Mouse (Mus musculus) intestine, embryonic 14.5 days (tissue): ENCODE results near the gene Il23a. TPM values are rescaled to one million over a fixed set of nuclear protein-coding genes. Genes with fewer than 3 reads are reported as not detected.

Experiments
- ATAC-seq: fragments of 200-750 bp; cut with Nextera tagmentation; replicated peaks from 2 replicates; pipeline ENCODE4 v1.8.0; 2017; ENCODE audit warnings: low read depth, moderate number of reproducible peaks, moderate TSS enrichment, moderate library complexity; ENCODE audit not compliant: low FRiP score, low TSS enrichment
- DNase-seq: peaks from one replicate; pipeline ENCODE4 v3.0.0-alpha.2; 2018; ENCODE audit warnings: low spot score
- H3K27ac ChIP-seq: fragments of 300-500 bp; sonication (generic); 2 replicates; pipeline ENCODE4 v1.5.1; 2014; ENCODE audit warnings: low read depth, mild to moderate bottlenecking, control low read depth
- H3K27me3 ChIP-seq: fragments of 300-500 bp; sonication (generic); replicated peaks from 2 replicates; pipeline ENCODE4 v1.6.1; 2014; ENCODE audit warnings: low read length, control low read depth; ENCODE audit not compliant: control insufficient read depth, insufficient read depth
- H3K36me3 ChIP-seq: fragments of 300-500 bp; sonication (generic); 2 replicates; pipeline ENCODE4 v1.6.1; 2014; ENCODE audit warnings: low read length, control low read depth; ENCODE audit not compliant: control insufficient read depth, insufficient read depth
- H3K4me1 ChIP-seq: fragments of 300-500 bp; sonication (generic); replicated peaks from 2 replicates; pipeline ENCODE4 v1.6.1; 2014; ENCODE audit warnings: low read length, control low read depth, mixed read lengths; ENCODE audit not compliant: control insufficient read depth, insufficient read depth
- H3K4me2 ChIP-seq: fragments of 300-500 bp; sonication (generic); 2 replicates; pipeline ENCODE4 v1.6.1; 2014; ENCODE audit warnings: low read length
- H3K4me3 ChIP-seq: fragments of 300-500 bp; sonication (generic); 2 replicates; pipeline ENCODE4 v1.5.1; 2014; ENCODE audit warnings: low read depth, low read length, control low read depth, mixed read lengths
- H3K9ac ChIP-seq: fragments of 300-500 bp; sonication (generic); 2 replicates; pipeline ENCODE4 v1.6.1; 2014; ENCODE audit warnings: mild to moderate bottlenecking, low read length
- H3K9me3 ChIP-seq: fragments of 300-500 bp; sonication (generic); 2 replicates; pipeline ENCODE4 v1.6.1; 2016; ENCODE audit warnings: low read length, control low read depth; ENCODE audit not compliant: control insufficient read depth
- WGBS: fragments of 180-500 bp; shearing (Covaris S2); extraction: QIAGEN DNeasy Blood & Tissue Kit; methylation state at CpG from one replicate; pipeline ENCODE4 v1.1.7; 2014; 5-methylcytosine and 5-hydroxymethylcytosine counted together
- polyA plus RNA-seq: library from polyadenylated mRNA; unstranded; fragments of >200 nt; fragmentation: Nextera tagmentation; extraction: Ambion mirVana; gene quantifications from 2 replicates; pipeline ENCODE4 v1.2.1, GENCODE M21; 2014

Gene Il23a
- polyA plus RNA-seq, 1 experiment from 2014 or later: 0.77 TPM

- H3K9ac ChIP-seq: peak overlapping the region; percentile 96
- H3K4me1 ChIP-seq: peaks cover 16% of the 10 kb centered on the region
- peaks cover 63% of the 10 kb centered on the region for H3K36me3 ChIP-seq
- no peaks in the 10 kb centered on the region for H3K9me3 ChIP-seq
- H3K4me2 ChIP-seq: peak overlapping the region; percentile 83
- no peaks in the 10 kb centered on the region for H3K27me3 ChIP-seq
- 51% methylated on average over 12 of the region's 12 CpGs for WGBS
- no peak for ATAC-seq
- peak overlapping the region; percentile 80 for H3K4me3 ChIP-seq
- H3K27ac ChIP-seq: peak overlapping the region; percentile 94; the same call in 1 of the 2 replicates
- peak; percentile 58 for DNase-seq
These were observed 23.1 kb upstream of the Il23a start for GRCm38 (mm10) chr10:128321641-128322040.

- no peaks in the 10 kb centered on the region for H3K9me3 ChIP-seq
- H3K4me2 ChIP-seq: no peak overlapping the region
- no peaks in the 10 kb centered on the region for H3K27me3 ChIP-seq
- H3K4me3 ChIP-seq: no peak overlapping the region
- ATAC-seq (no peak), DNase-seq (no peak)
- peaks cover 93% of the 10 kb centered on the region for H3K36me3 ChIP-seq
- 96% methylated on average over 8 of the region's 8 CpGs for WGBS
- no peak overlapping the region for H3K9ac ChIP-seq
- H3K4me1 ChIP-seq: no peaks in the 10 kb centered on the region
- H3K27ac ChIP-seq: no peak overlapping the region
These were observed 17.0 kb upstream of the Il23a start for GRCm38 (mm10) chr10:128315578-128315977.

- H3K9ac ChIP-seq: no peak overlapping the region
- peaks cover 6% of the 10 kb centered on the region; the same call in 1 of the 2 replicates for H3K4me1 ChIP-seq
- no peaks in the 10 kb centered on the region for H3K27me3 ChIP-seq
- H3K36me3 ChIP-seq: peaks cover 85% of the 10 kb centered on the region
- H3K4me3 ChIP-seq: no peak overlapping the region
- DNase-seq (no peak), ATAC-seq (no peak)
- no peak overlapping the region for H3K4me2 ChIP-seq
- H3K9me3 ChIP-seq: no peaks in the 10 kb centered on the region
- WGBS: 78% methylated on average over 4 of the region's 4 CpGs
- H3K27ac ChIP-seq: no peak overlapping the region
These were observed 12.3 kb upstream of the Il23a start for GRCm38 (mm10) chr10:128310902-128311301.

GRCm38 (mm10) chr10:128310177-128310576 lies 11.6 kb upstream of the Il23a start:
- H3K36me3 ChIP-seq: peaks cover 81% of the 10 kb centered on the region
- no peak overlapping the region for H3K4me2 ChIP-seq
- no peak for ATAC-seq
- H3K9ac ChIP-seq: 0 out of 2 replicates have a peak overlapping the region, but pooled peaks have one; percentile 2
- peak; percentile 53 for DNase-seq
- no peak overlapping the region for H3K4me3 ChIP-seq
- no peak overlapping the region for H3K27ac ChIP-seq
- H3K4me1 ChIP-seq: peaks cover 6% of the 10 kb centered on the region; the same call in 1 of the 2 replicates
- 52% methylated on average over 11 of the region's 11 CpGs for WGBS
- H3K27me3 ChIP-seq: no peaks in the 10 kb centered on the region
- H3K9me3 ChIP-seq: no peaks in the 10 kb centered on the region

- peaks cover 6% of the 10 kb centered on the region; the same call in 1 of the 2 replicates for H3K4me1 ChIP-seq
- H3K27ac ChIP-seq: no peak overlapping the region
- H3K36me3 ChIP-seq: peaks cover 76% of the 10 kb centered on the region
- no peaks in the 10 kb centered on the region for H3K9me3 ChIP-seq
- H3K4me3 ChIP-seq: no peak overlapping the region
- DNase-seq (no peak), ATAC-seq (no peak)
- H3K9ac ChIP-seq: no peak overlapping the region
- H3K27me3 ChIP-seq: no peaks in the 10 kb centered on the region
- no peak overlapping the region for H3K4me2 ChIP-seq
- 87% methylated on average over 7 of the region's 7 CpGs for WGBS
These were observed 11.1 kb upstream of the Il23a start for GRCm38 (mm10) chr10:128309654-128310053.

- peak within 1 kb of the TSS; percentile 63 for H3K4me3 ChIP-seq
- H3K4me1 ChIP-seq: peaks cover 13% of the 10 kb centered on the region
- H3K9me3 ChIP-seq: no peaks in the 10 kb centered on the region
- WGBS: 2% methylated on average over 37 of the region's 37 CpGs
- H3K36me3 ChIP-seq: peaks cover 20% of the 10 kb centered on the region
- ATAC-seq (peak; percentile 99), DNase-seq (peak; percentile 100)
- no peaks in the 10 kb centered on the region for H3K27me3 ChIP-seq
- peak within 1 kb of the TSS; percentile 86 for H3K4me2 ChIP-seq
- H3K9ac ChIP-seq: peak within 1 kb of the TSS; percentile 91
- H3K27ac ChIP-seq: peak within 1 kb of the TSS; percentile 85
These were observed 4.8 kb upstream of the Il23a start, which contains the start of gene Pan2 for GRCm38 (mm10) chr10:128303126-128304021. Gene Pan2 (plus strand): TSS chr10:128303335.

- peak; percentile 40 for ATAC-seq
- Histone ChIP-seq H3K9me3 (no peaks in the 10 kb centered on the region), H3K4me1 (peaks cover 16% of the 10 kb centered on the region), H3K9ac (peak overlapping the region; percentile 91), H3K36me3 (peaks cover 14% of the 10 kb centered on the region; the same call in 1 of the 2 replicates), H3K4me3 (peak overlapping the region; percentile 63), H3K27me3 (no peaks in the 10 kb centered on the region), H3K27ac (peak overlapping the region; percentile 85), H3K4me2 (peak overlapping the region; percentile 86)
- no peak for DNase-seq
- under 1% methylated on average over 9 of the region's 9 CpGs for WGBS
These were observed 4.2 kb upstream of the Il23a start for GRCm38 (mm10) chr10:128302785-128303125.

GRCm38 (mm10) chr10:128302357-128302756 lies 3.8 kb upstream of the Il23a start:
- Histone ChIP-seq H3K9ac (peak overlapping the region; percentile 91), H3K4me2 (peak overlapping the region; percentile 86), H3K4me3 (peak overlapping the region; percentile 63), H3K9me3 (no peaks in the 10 kb centered on the region), H3K36me3 (peaks cover 14% of the 10 kb centered on the region; the same call in 1 of the 2 replicates), H3K27ac (peak overlapping the region; percentile 85), H3K4me1 (peaks cover 20% of the 10 kb centered on the region), H3K27me3 (no peaks in the 10 kb centered on the region)
- DNase-seq (peak; percentile 51), ATAC-seq (no peak)
- WGBS: 34% methylated on average over 3 of the region's 3 CpGs
